Mouse (Mus musculus): ENCODE measurements around the gene Llgl1.

Llgl1 gene

DNA sequence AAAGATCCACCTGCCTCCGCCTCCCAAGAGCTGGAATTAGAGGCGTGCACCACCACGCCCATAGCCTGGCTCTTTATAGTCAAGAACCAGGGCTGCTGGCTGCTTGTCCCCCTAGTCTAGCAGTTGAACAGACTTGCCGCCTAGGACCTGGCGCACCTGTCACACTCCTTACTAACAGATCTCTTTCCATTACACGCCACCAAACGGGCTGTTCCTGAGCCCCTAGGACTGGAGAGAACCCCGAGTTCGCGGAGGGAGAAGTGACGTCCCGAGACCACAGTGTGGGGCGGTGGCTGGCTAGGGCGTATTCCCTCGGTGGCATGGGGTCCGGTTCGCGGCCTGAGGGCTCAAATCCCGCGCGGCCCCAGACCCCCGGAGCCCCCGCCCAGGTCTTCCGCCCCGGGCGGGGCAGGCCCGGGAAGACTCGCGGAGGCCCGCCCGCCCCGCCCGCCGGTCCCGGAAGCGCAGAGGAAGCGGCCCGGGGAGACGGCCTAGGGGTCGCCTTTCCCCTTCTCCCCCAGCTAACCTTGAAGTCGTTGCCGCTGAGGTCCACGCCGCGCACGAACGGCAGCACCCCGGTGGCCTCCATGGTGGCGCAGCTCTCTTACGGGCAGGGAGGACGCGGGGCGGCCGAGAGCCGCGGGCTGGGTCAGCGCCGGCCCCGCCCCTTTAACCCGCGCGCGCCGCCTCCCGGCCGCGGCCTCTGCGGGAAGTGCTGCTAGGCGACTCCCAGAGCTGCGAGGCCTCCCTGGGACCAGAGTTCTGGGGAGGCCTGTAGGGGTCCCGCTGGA lies 27.3 kb downstream of the Llgl1 start, which contains the start of gene Flii:
TSS of gene Flii (minus strand) at position 663 of the 791 bp plus-strand sequence.
- peak; percentile 81 to 83 for DNase-seq (ENCODE audit: low spot score in 2 of 2)

GRCm38 (mm10) chr11:60727392-60728140 lies 28.0 kb downstream of the Llgl1 start:
- DNase-seq (ENCODE audit: low spot score in 2 of 2), result no peak

- peak; percentile 98 for DNase-seq (ENCODE audit: low spot score in 2 of 2)
These were observed 28.8 kb downstream of the Llgl1 start, which contains the start of gene Mief2 for GRCm38 (mm10) chr11:60728260-60728761. TSS of gene Mief2 (plus strand) at chr11:60728398.

DNA sequence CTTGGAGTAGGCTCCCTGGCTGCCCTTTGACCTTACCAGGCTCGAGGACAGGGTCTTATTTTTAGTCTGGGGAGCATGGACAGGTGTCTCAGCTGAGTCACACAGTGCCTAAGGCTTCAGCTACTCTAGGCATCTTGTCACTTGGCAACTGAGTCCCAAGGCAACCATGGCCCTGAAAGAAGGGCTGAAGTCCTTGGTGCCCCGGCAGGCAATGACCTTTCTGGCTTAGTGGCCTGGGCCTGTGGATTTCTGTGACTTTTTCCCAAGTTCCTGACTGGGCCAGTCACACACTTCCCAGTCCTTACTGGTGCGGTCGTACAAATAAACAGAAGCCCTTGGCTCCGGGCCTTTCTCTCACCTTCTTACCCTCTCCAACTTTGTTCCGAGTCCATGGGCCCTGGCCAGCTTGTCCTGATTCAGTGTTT lies 29.7 kb downstream of the Llgl1 start:
- DNase-seq (ENCODE audit: low spot score in 2 of 2), result no peak

GRCm38 (mm10) chr11:60730169-60730568 lies 30.6 kb downstream of the Llgl1 start:
- DNase-seq (ENCODE audit: low spot score in 2 of 2), result no peak

GRCm38 (mm10) chr11:60731251-60731650 lies 31.7 kb downstream of the Llgl1 start:
- no peak for DNase-seq (ENCODE audit: low spot score in 2 of 2)

DNA sequence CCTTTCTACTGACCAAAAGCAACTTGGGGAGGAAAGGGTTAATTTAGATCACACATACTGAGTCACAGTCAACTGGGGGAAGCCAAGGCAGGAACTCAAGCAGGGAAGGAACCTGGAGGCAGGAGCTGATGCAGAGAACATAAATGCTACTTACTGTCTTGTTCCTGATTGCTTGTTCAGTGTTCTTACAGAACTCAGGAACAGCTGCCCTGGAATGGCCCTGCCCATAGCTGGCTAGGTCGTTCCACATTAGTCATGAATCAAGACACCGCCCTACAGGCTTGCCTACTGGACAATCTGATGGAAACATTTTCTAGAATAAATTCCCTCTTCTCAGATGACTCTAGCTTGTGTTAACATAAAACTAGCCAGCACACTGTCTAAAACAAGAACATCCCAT lies 34.7 kb downstream of the Llgl1 start:
- no peak for DNase-seq (ENCODE audit: low spot score in 2 of 2)

GRCm38 (mm10) chr11:60735191-60735590 lies 35.7 kb downstream of the Llgl1 start:
- no peak for DNase-seq (ENCODE audit: low spot score in 2 of 2)

DNA sequence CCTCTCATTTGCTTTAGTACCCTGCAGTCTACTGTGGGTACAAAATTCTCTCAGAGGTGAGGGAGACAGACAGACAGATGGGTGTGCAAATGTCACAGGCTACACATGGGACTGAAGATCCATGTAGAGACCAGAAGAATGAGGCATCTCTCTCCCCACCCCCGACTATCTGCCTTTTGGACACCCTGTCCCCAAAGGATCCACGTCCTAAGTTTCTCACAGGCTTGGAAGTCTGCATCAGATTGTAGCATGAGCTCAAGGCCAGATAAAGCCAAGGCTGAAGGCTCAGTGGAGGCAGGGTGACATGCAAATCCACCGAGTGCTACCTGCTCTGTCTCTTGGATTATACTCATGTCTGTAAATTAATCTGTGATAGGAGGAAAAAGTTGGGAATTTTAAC lies 37.0 kb downstream of the Llgl1 start:
- DNase-seq (ENCODE audit: low spot score in 2 of 2), result no peak

DNA sequence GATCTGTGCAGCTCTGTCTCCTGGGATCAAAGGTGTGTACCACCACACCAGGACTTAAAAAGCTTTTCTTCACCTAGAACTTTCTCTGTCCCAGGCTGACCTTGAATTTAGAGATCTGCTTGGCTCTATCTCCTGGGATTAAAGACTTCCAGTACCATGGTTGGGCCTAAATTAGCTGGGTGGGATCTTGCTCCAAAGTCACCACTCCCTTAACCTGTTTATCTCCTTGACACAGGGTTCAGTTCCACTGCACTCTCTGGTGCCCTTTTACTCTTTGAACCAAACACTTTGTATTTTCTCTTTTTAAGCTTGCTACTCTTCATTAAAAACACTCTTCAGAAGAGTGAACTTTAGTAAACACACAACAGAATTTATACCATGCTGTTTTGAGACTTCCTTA lies 37.9 kb downstream of the Llgl1 start:
- DNase-seq (ENCODE audit: low spot score in 2 of 2), result no peak

- DNase-seq (ENCODE audit: low spot score in 2 of 2), result no peak
These were observed 40.8 kb downstream of the Llgl1 start for GRCm38 (mm10) chr11:60740321-60740720.

DNA sequence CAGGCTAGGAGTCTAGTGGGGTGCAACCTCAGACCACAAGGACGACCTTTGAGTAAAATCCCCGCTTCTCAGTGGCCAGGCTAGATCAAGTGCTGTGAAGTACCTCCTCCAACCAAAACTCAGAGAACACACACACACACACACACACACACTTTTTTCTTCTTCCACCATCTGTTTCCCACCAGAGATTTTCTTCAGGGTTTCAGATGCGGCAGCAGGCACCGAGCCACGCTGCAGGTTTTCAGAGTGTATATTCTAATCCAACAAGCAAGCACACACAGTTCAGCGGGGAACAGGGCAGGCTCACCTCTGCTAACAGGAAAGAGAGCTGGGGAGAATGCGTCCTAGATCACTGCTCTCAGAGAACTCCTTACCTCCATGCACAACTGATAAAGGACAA lies 56.0 kb downstream of the Llgl1 start:
- peak; percentile 55 to 65 for DNase-seq (ENCODE audit: low spot score in 2 of 2)

- no peak for DNase-seq (ENCODE audit: low spot score in 2 of 2)
These were observed 62.2 kb downstream of the Llgl1 start for GRCm38 (mm10) chr11:60761681-60762080.

All from right cerebral cortex, postnatal 10 days (tissue).